Mouse (Mus musculus): ENCODE measurements at regions not wholly inside any gene's neighbourhood (a gene's known extent, or its start where the extent isn't known, plus 50 kb on each side); places are given as distances from the start of the nearest gene placed in this dataset.

DNA sequence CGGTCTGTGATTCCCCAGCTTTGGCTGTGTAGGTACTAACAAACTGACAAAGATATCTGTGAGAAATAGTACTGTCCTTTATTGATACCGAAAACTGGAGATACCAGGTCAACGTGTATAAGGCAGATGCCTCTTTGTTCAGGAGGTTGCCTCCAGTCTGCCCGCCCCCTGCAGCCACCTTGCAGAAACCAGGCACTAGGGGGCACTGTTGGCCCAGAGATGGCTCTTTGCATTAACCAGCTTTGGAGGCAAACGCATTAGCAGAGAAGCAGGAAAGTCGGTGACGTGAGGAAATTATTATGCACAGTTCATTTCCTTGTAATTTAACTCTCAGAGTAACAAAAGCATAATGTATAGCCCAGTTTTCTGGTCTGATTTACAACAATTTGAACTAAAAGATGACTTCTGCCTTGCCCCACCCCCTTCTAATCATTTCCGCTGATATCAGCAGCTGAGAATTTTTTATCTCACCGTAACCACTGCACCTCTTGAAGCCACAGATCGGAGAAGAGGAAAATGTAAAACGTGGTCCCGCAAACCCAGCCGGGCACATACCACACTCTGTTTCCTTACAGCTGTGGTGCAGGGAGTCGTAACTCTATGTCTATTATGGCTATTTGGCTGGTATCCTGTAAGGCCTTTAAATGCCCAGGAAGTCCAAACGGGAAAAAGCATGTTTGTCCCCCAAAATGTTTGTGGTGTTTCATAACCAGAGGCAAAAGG, 203.5 kb downstream of the Icos start:
- DNase-seq, result peak; percentile 99 to 100

GRCm38 (mm10) chr1:61187381-61188100, 209.8 kb downstream of the Icos start:
- peak in 1 of 2 experiments; percentile 36 for DNase-seq

DNA sequence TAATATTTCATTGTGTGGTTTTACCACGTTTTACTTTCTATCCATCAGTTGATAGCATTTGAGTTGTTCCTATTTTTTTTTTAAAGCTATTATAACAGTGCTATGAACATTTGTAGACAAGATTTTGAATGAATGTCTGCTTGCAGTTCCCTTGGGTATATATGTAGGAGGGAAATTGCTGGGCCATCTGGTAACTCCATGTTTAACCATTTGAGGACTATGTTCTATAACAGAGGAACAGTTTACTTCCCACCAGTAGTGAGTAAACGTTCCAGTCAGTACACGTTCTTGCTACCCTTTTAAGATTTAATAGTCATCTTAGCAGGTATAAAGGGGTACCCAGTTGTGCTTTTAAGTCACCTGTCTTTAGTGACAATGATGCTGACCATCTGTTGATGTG, 213.2 kb downstream of the Icos start:
- no peak for DNase-seq

DNA sequence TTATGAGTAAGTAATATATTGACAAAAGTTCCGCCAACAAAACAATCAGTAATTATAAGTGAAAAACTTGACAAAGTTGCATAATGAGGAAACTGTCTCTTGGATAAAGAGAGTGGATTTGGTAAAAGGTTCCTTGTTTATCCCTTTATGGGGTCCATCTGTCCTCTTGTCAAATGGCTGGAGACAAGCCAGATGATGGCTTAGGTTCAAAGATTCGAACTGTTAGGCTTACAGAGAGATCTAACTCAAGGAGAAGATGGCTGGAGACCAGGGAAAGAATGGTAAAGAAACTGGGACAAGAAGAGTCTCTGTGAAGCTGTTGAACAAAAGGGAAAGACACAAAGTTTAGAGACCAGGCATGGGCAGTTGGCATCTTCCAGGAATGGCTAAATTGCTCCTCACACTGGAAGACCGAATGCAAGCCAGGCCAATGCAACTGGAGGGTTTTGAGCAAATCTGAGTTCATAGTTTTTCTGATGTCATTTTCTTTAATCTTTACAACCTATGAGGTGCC, 220.9 kb downstream of the Icos start:
- peak; percentile 90 to 92 for DNase-seq

- DNase-seq, result no peak
These were observed 223.3 kb downstream of the Icos start for GRCm38 (mm10) chr1:61201006-61201405.

- DNase-seq, result peak; percentile 63 to 75
These were observed 224.4 kb downstream of the Icos start for GRCm38 (mm10) chr1:61202079-61202478.

DNA sequence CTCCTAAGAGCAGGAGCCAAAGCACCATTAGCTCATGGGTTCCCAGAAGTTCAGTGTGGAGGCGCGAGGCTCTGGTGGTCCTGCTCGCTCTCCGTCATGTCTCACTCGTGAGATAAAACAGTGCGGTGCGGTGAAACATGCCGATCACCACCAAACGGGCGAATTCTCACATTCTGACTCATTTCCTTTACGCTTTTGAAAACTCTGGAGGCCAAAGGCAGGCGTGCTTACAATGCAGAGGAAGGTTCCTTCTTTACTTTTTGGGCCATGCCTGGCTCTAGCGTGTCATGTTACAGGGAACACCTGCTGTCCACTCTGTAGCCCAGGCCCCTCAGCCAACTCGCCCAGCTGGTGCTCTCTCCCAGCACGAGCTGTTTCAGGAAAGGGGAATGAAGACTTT, 225.4 kb downstream of the Icos start:
- DNase-seq, result peak; percentile 73 to 87

DNA sequence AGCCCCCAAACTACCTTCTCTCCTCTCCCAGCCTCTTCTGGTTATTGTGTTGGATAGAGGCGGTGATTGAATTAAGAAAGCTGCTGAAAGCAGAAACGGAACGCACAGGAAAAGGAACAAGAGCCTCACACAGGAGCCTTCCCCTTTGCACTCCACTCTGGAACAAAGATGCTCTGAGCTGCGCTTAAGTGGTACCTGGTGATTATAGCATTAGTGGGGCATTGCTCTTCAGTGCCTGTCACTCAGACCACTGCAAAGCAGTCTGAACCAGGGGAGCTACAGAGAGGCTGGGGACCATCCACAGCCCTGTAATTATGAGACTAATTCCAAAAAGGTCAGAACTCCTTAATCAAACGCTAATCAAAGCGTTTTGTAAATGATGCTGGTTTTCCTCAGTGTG, 225.9 kb downstream of the Icos start:
- DNase-seq, result no peak

GRCm38 (mm10) chr1:61205137-61205536, 227.4 kb downstream of the Icos start:
- DNase-seq, result peak; percentile 20 to 28

- no peak for DNase-seq
These were observed 229.2 kb downstream of the Icos start for GRCm38 (mm10) chr1:61206861-61207380.

- no peak for DNase-seq
These were observed 230.7 kb downstream of the Icos start for GRCm38 (mm10) chr1:61208386-61208785.

- DNase-seq, result peak; percentile 89 to 90
These were observed 243.4 kb downstream of the Icos start for GRCm38 (mm10) chr1:61221131-61221530.

DNA sequence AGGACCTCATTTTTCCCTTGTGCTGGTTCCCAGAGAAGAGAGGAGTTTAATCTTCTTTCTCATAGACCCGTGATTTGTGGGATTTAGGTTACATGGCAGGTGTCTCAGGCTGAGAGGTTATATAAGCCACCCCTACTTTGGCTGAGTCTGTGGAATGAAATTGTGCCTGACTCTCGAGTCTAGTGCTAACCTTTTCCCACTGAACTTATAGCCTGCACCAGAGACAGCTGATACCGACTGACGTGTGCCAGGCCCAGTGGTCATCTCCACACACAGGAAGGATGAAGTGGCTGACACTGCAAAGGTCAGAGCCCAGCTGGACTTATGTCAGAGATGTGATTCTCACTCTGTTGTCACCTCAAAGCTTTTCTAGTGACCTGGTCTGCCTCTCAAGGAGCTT, 251.2 kb downstream of the Icos start:
- no peak for DNase-seq

- DNase-seq, result peak; percentile 14 to 25
These were observed 255.3 kb downstream of the Icos start for GRCm38 (mm10) chr1:61233001-61233400.

GRCm38 (mm10) chr1:61233476-61234297, 256.0 kb downstream of the Icos start:
- DNase-seq, result peak; percentile 45 to 50

GRCm38 (mm10) chr1:61234298-61234682, 256.6 kb downstream of the Icos start:
- DNase-seq, result peak; percentile 39 to 56

DNA sequence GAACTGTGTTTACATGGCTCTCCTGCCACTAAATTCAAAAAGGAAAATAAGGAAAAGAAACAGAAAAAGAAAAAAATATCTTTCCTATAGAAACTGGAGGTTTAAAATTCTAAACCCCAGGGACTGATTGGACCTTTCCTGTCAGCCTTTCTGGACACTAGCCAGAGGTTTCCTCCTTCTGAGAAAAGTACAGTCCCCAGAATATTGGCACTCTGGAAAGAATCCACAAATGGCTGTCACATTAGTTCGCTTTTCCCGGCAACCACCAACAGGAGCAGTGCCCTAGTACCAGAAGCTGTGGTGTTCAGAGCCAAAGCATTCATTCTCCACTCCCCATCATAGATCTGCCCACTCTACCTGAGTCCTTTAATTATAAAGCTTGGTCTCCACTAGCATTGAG, 258.8 kb downstream of the Icos start:
- peak; percentile 24 to 25 for DNase-seq

GRCm38 (mm10) chr1:61238668-61239067, 260.9 kb downstream of the Icos start:
- no peak for DNase-seq

DNA sequence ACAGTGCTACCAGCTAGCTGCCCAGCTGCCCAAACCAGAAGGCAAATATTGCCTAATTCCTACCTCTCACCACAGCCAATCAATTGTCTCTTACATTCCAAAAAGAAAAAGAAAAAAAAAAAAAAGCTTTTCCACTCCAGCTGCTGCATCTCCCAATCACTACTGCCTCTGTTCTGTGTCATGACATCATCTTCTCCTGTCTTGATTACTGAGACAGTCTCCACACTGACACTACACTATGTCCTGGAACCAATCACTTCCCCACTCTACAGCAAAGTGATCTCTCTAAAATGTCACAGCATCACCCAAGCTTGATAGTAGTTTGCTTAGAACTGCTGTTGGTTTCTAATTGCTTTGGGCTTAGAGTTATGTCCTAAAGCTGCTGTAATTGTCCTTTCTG, 279.8 kb downstream of the Icos start:
- no peak for DNase-seq

DNA sequence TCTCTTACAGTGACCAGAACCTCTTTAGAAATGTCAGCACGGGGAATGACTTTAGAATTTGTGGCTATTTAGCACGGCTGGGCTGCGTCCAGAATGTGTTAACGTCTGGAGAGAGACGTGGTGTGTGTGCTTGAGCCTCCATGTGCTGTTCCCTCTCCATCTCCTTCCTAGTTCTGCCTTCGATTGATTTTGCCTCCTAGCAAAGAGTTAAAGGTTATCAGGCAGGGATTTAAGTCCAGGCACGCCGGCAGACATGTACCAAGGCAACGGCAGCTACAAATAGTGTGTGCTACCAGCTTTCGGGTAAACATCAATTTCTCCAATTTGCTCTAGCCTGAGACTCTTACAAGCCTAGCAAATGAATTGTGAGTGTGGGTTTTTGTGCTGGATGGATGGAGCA, 285.7 kb downstream of the Icos start:
- DNase-seq, result no peak

DNA sequence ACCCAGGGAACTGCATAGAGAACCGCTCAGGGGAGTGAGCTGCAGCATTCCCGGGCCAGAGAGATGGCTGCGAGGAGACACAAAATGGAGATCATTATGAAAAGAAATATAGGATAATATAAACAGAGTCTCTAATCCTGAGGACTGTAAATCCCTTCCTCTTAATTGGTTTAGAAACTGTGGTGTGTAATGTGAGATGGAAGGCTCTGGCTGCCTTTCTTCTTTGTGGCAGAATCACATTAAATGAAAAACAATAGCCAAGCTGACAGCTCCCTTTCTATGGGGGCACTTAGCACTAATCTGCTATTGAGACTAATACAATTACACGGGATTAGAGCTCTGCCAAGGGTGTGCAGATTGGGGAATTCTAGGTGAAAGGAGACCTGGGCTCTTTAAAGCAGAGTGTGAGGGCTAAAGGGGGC, 288.0 kb downstream of the Icos start:
- no peak for DNase-seq

- no peak for DNase-seq
These were observed 296.1 kb downstream of the Icos start for GRCm38 (mm10) chr1:61273843-61274242.

GRCm38 (mm10) chr1:61274244-61274643, 296.5 kb downstream of the Icos start:
- DNase-seq, result no peak
